Mouse (Mus musculus): ENCODE measurements at regions not wholly inside any gene's neighbourhood (a gene's known extent, or its start where the extent isn't known, plus 50 kb on each side); places are given as distances from the start of the nearest gene placed in this dataset.

- Histone ChIP-seq H3K4me2 (ENCODE audit: low read depth, severe bottlenecking) (no peak overlapping the region), H3K9me3 (ENCODE audit: control insufficient read depth, low read length) (no peaks in the 10 kb centered on the region), H3K27me3 (ENCODE audit: control insufficient read depth, insufficient read depth, low read length) (no peaks in the 10 kb centered on the region), H3K4me3 (ENCODE audit: low read depth, low read length) (no peak overlapping the region), H3K27ac (replicated peaks; ENCODE audit: low read depth, low read length) (no peak overlapping the region), H3K36me3 (ENCODE audit: control insufficient read depth, insufficient read depth, low read length) (no peaks in the 10 kb centered on the region), H3K9ac (ENCODE audit: low read length) (no peak overlapping the region), H3K4me1 (ENCODE audit: control insufficient read depth, insufficient read depth, low read length) (no peaks in the 10 kb centered on the region)
- ATAC-seq (ENCODE audit: insufficient number of reproducible peaks, low FRiP score, low TSS enrichment, low read depth) (no peak), DNase-seq (ENCODE audit: low spot score) (no peak)
- WGBS, result 86% methylated on average over 9 of the region's 9 CpGs
Observed at GRCm38 (mm10) chr10:116645108-116645507, 63.8 kb upstream of the Cnot2 start.

All from limb, embryonic 11.5 days (tissue).